Mouse (Mus musculus) left cerebral cortex, adult 18-20 months (tissue): ENCODE measurements around the gene Shmt1. TPM values are rescaled to one million over a fixed set of nuclear protein-coding genes. Genes with fewer than 3 reads are reported as not detected.

Experiments used
- total RNA-seq, 2 experiments: library from RNA; stranded (reverse); gene quantifications; 2 replicates each; pipeline ENCODE4 v1.2.3; 2021

The Shmt1 gene
- total RNA-seq, 2 experiments from 2014 or later, result 1.7 to 3.7 TPM

Other genes starting within 250 kb of the Shmt1 start
- 10 to 100 TPM; 34.6 to 35.4 TPM for gene Llgl1, start 112.0 kb downstream of the Shmt1 start, total RNA-seq
- 10 to 100 TPM; 67.8 to 71.4 TPM for gene Flii, start 84.5 kb downstream of the Shmt1 start, total RNA-seq
- gene Mief2, start 83.3 kb downstream of the Shmt1 start, total RNA-seq, result 10 to 100 TPM; 19.5 to 19.9 TPM
- gene Top3a, start 34.4 kb downstream of the Shmt1 start, total RNA-seq, result 1 to 10 TPM; 5.0 to 5.3 TPM
- 10 to 100 TPM; 33.0 to 33.7 TPM for gene Smcr8, start 34.2 kb downstream of the Shmt1 start, total RNA-seq
- gene Dhrs7b, start 18.9 kb upstream of the Shmt1 start, total RNA-seq, result 10 to 100 TPM; 26.6 to 31.6 TPM
- 10 to 100 TPM; 28.1 to 29.7 TPM for gene Tmem11, start 67.6 kb upstream of the Shmt1 start, total RNA-seq
- gene Natd1, start 103.0 kb upstream of the Shmt1 start, total RNA-seq, result 10 to 100 TPM; 11.4 to 12.3 TPM
- 10 to 100 TPM; 20.5 to 21.4 TPM for gene Map2k3, start 120.3 kb upstream of the Shmt1 start, total RNA-seq
- gene Kcnj12, start 210.8 kb upstream of the Shmt1 start, total RNA-seq, result 10 to 100 TPM; 18.9 to 19.0 TPM